Mouse (Mus musculus) C2C12 (cell line): Measurements from ENCODE around the gene 9130213A22Rik.

Experiments used
- CTCF ChIP-seq: IDR thresholded peaks from one replicate; pipeline ENCODE4 v1.5.1; 2011; ENCODE audit not compliant: control insufficient read depth, insufficient read depth, insufficient read length
- MYOD1 ChIP-seq: IDR thresholded peaks from one replicate; pipeline ENCODE4 v1.6.1; 2011; ENCODE audit warnings: low read depth; ENCODE audit not compliant: control insufficient read depth, insufficient read length

GRCm38 (mm10) chr11:69123056-69123692 lies 785 bp upstream of the 9130213A22Rik start:
- TF ChIP-seq CTCF: no peak
- TF ChIP-seq MYOD1: no peak
